ENCODE assay signal across 8 mouse cellular contexts in the genomic region with DNA sequence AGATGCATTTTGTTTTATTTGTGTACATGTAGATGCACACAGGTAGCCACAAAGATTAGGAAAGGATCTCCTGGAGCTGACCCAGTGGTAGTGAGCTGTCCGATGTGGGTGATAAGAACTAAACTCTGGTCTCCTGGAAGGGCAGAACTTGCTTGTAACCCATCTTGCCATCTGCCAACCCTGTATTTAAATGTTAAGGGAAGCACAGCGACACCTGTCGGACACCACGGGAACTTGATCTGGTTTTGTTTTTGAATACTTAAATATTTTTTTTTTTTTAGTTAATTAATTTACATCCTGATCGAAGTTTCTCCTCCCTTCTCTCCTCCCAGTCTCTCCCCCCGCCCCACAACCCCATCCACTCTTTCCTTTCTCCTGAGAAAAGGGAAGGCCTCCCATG. TPM values are rescaled to one million over a fixed set of nuclear protein-coding genes. Genes with fewer than 3 reads are reported as not detected.
DNase-seq lines count a peak whose midpoint lies in the region; ATAC-seq and TF ChIP-seq lines count a peak whose summit lies in the region.

No protein-coding gene starts in this region.

- 12% methylated on average over 6 of the region's 6 CpGs for WGBS in forebrain, embryonic 14.5 days
- 12% methylated on average over 6 of the region's 6 CpGs for WGBS in forebrain, embryonic 15.5 days
- WGBS in spleen, adult 2 months = 10% methylated on average over 6 of the region's 6 CpGs

- H3K36me3 ChIP-seq in forebrain, embryonic 14.5 days (ENCODE audit: control insufficient read depth, insufficient read depth, low read length) = no peaks in the 10 kb centered on the region
- no peaks in the 10 kb centered on the region for H3K36me3 ChIP-seq in forebrain, embryonic 15.5 days
- H3K36me3 ChIP-seq in spleen, adult 2 months (ENCODE audit: control insufficient read depth, insufficient read depth, low read length) = no peaks in the 10 kb centered on the region

- no peaks in the 10 kb centered on the region for H3K9me3 ChIP-seq in forebrain, embryonic 14.5 days (replicated peaks; ENCODE audit: control insufficient read depth, low read length)
- H3K9me3 ChIP-seq in forebrain, embryonic 15.5 days = no peaks in the 10 kb centered on the region

- H3K4me1 ChIP-seq in forebrain, embryonic 14.5 days (ENCODE audit: control insufficient read depth, insufficient read depth, low read length) = no peaks in the 10 kb centered on the region
- no peaks in the 10 kb centered on the region for H3K4me1 ChIP-seq in forebrain, embryonic 15.5 days
- no peaks in the 10 kb centered on the region for H3K4me1 ChIP-seq in spleen, adult 2 months (ENCODE audit: control insufficient read depth, insufficient read depth, insufficient read length)

- H3K9ac ChIP-seq in forebrain, embryonic 14.5 days (ENCODE audit: low read length) = no peak overlapping the region
- H3K9ac ChIP-seq in forebrain, embryonic 15.5 days (replicated peaks) = no peak overlapping the region

- no peaks in the 10 kb centered on the region for H3K27me3 ChIP-seq in forebrain, embryonic 14.5 days (replicated peaks; ENCODE audit: control insufficient read depth, insufficient read depth, low read length)
- no peaks in the 10 kb centered on the region for H3K27me3 ChIP-seq in forebrain, embryonic 15.5 days
- H3K27me3 ChIP-seq in spleen, adult 2 months (ENCODE audit: control insufficient read depth, insufficient read depth, low read length) = no peaks in the 10 kb centered on the region

- no peak for TF ChIP-seq POLR2A in spleen, adult 2 months (IDR thresholded peaks at IDR 0.05; ENCODE audit: low read depth, low read length)

- peak; percentile 87 for DNase-seq in forebrain, embryonic 14.5 days (ENCODE audit: low spot score)
- peak; percentile 81 to 83 for DNase-seq in B cell, adult 2 months
- peak; percentile 56 to 59 for DNase-seq in adrenal gland, postnatal 36 days
- peak; percentile 80 for DNase-seq in kidney, postnatal 10 days
- peak; percentile 79 for DNase-seq in lung, postnatal 10 days
- DNase-seq in spleen, adult 2 months (ENCODE audit: low read depth in 1 of 2, low spot score in 2 of 2) = peak; percentile 51 to 63

- ATAC-seq in forebrain, embryonic 14.5 days = no peak
- ATAC-seq in forebrain, embryonic 15.5 days (replicated peaks) = no peak
- peak; percentile 74; the same call in 1 of the 2 replicates for ATAC-seq in erythroblast, adult 5-6 weeks (replicated peaks; ENCODE audit: low FRiP score, poor library complexity, severe bottlenecking)

- TF ChIP-seq CTCF in spleen, adult 2 months (IDR thresholded peaks at IDR 0.05; ENCODE audit: extremely low read depth, insufficient read depth, insufficient read length, insufficient replicate concordance) = peak; percentile 39; the same call in 1 of the 2 replicates

- H3K4me2 ChIP-seq in forebrain, embryonic 14.5 days (ENCODE audit: low read length) = no peak overlapping the region
- H3K4me2 ChIP-seq in forebrain, embryonic 15.5 days (replicated peaks) = no peak overlapping the region

- no peak overlapping the region for H3K4me3 ChIP-seq in forebrain, embryonic 14.5 days (ENCODE audit: low read depth, low read length)
- H3K4me3 ChIP-seq in forebrain, embryonic 15.5 days = no peak overlapping the region
- H3K4me3 ChIP-seq in spleen, adult 2 months (ENCODE audit: extremely low read depth, insufficient read depth, insufficient read length) = no peak overlapping the region

- no peak overlapping the region for H3K27ac ChIP-seq in forebrain, embryonic 14.5 days (ENCODE audit: low read depth, low read length)
- no peak overlapping the region for H3K27ac ChIP-seq in forebrain, embryonic 15.5 days (replicated peaks)
- H3K27ac ChIP-seq in spleen, adult 2 months (ENCODE audit: insufficient read depth, low read length) = no peak overlapping the region

RNA-seq across cellular contexts. Expression of a gene that starts 17.0 kb away (rescaled TPM):
- polyA plus RNA-seq in forebrain, embryonic 14.5 days (2014; fragmentation: Nextera tagmentation; extraction: Ambion mirVana) = 375 and 380 TPM in 2 replicates
- 320 and 350 TPM in 2 replicates for polyA plus RNA-seq in forebrain, embryonic 15.5 days (2015; fragmentation: Nextera tagmentation; extraction: Ambion mirVana)
- 100 to 1,000 TPM; 121 to 150 TPM for total RNA-seq in adrenal gland, postnatal 36 days (2021)
- 9.2 and 12.9 TPM in 2 replicates for total RNA-seq in erythroblast, adult 5-6 weeks (2015; ENCODE audit: low replicate concordance)
- 8.2 and 8.5 TPM in 2 replicates for total RNA-seq in erythroblast, adult 5-6 weeks (2017; ENCODE audit: low replicate concordance)
- polyA plus RNA-seq in spleen, adult 2 months (2012; rRNA removed) = 2.0 and 3.4 TPM in 2 replicates

Comparison
In these comparisons a context has a peak if more than half of its experiments do, and no peak if none do; other contexts are left out.
1. RNA of a gene that starts 17.0 kb away (polyA plus RNA-seq): 375 to 380 TPM in forebrain, embryonic 14.5 days and 320 to 350 TPM in forebrain, embryonic 15.5 days; 2.0 to 3.4 TPM in spleen, adult 2 months; every median in the first group is over 10 times any median in the second.
2. Peak in every context shown above with its lines, with median percentiles within 50 percentile points of each other: DNase-seq.